Mouse (Mus musculus) cortical plate, adult 2 months (tissue): Measurements from ENCODE around the gene Mei1.

ENCODE experiments used
- CTCF ChIP-seq: fragments of 200-500 bp; IDR thresholded peaks from 2 replicates; pipeline ENCODE4 v1.5.1; 2011; ENCODE audit warnings: mild to moderate bottlenecking, control low read depth, low read length; ENCODE audit not compliant: insufficient read depth; ENCODE audit errors: extremely low read depth
- POLR2A ChIP-seq: fragments of 200-500 bp; IDR thresholded peaks from 2 replicates; pipeline ENCODE4 v1.6.1; 2011; ENCODE audit warnings: mild to moderate bottlenecking, low read length, control low read depth; ENCODE audit not compliant: insufficient read depth; ENCODE audit errors: extremely low read depth

GRCm38 (mm10) chr15:82073490-82073889, 3.7 kb downstream of the Mei1 start:
- TF ChIP-seq CTCF (no peak), POLR2A (no peak)
